Mouse (Mus musculus): Measurements from ENCODE around the gene Ttc7.

The Ttc7 gene

GRCm38 (mm10) chr17:87309073-87309788 lies 26.5 kb downstream of the Ttc7 start:
- in situ Hi-C loops (cut with MboI; ENCODE audit: unreplicated experiment in 2 of 2): loop anchor here in 1 of 2 experiments (25.0 kb wide), 1 partner anchor 628 kb away; no protein-coding TSS in a partner anchor

DNA sequence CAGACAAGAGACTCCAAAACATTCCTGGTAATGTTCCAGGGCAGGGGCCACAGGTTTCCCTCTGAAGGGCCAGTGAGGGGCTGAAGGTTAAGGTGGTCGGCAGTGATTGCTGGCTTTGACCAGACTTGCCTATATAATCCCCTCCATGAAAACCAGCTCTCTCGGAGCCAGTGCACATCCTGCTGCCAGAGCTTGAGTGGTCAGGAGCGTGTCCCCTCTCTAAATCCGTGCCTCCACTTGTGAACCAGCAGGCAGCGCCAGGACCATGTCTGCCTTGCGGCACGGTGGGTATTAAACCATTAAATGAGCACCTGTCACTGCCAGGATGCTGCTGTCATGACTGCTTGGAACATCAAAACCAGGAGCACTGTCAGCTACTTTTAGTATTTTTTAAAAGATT lies 27.8 kb downstream of the Ttc7 start:
- in situ Hi-C loops (cut with MboI; ENCODE audit: unreplicated experiment in 2 of 2): loop anchor here (5.0 to 25.0 kb wide), 4 partner anchors 152 to 627 kb away; no protein-coding TSS in a partner anchor

- in situ Hi-C loops (cut with MboI; ENCODE audit: unreplicated experiment in 2 of 2): loop anchor here (5.0 to 25.0 kb wide), 4 partner anchors 150 to 625 kb away; no protein-coding TSS in a partner anchor
Measured at GRCm38 (mm10) chr17:87312351-87312750, 29.7 kb downstream of the Ttc7 start.

DNA sequence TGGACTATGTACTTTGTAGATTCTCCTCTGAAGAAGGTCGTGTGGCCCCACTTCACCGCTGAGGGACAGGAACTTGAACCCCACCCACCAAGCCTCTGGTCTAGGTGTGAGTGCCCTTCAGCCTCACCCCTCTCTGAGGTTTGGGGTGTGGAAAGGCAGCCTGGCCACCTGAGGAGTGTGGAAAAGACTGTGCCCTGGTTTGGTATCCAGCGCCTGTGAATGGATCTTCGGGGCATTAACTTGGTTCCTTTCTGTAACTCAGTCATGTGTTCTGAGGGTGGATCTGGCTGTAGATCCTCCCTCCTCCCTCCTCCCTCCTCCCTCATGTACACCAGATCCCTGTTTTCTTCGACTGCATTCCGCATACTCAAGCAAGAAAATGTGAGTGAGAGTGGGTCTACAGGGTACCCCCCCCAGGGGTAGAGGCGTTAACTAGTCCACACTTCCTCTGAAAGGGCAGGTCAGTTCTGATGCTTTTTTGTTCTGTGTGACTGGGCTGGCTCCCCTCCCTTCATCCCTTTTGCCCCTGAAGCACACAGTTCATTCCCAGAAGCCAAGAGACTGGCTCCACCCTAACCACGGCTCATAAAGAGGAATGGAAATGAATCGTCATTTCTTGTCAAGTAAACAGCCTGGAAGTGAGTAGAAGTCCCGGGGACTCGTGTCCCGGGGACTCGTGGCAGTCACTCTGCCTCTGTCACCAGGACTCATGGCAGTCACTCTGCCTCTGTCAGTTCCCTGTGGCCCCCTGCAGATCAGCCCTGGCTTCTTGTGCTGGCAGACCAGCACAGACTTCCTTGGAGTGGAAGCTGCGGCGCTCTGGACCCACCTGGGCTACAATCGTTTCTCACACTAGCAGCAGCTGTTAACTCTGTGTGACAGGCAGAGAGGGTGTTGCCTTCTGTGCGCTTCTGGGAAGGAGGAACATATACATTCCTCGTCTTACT lies 30.5 kb downstream of the Ttc7 start:
- in situ Hi-C loops (cut with MboI; ENCODE audit: unreplicated experiment in 2 of 2): loop anchor here (5.0 to 25.0 kb wide), 4 partner anchors 149 to 624 kb away; no protein-coding TSS in a partner anchor

DNA sequence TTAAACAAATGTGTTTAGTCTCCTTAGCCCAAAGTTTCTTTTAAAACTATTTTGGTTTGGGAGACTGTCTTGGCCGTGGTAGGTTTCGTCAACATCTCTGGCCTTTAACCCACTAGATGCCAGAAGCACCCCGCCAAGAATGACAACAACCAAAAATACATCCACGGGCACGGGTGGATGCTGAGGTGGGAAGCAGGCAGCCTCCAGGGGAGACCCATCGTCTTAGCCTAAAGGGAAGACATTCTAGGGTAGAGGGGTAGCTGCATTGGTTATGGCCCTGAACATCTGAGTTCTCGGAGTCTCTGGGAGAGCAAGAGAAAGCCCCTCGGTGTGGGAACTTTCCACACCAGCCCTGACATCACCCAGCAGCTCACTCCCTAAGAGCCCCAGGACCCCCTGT lies 31.4 kb downstream of the Ttc7 start:
- in situ Hi-C loops (cut with MboI; ENCODE audit: unreplicated experiment in 2 of 2): loop anchor here (5.0 to 25.0 kb wide), 4 partner anchors 148 to 623 kb away; no protein-coding TSS in a partner anchor

GRCm38 (mm10) chr17:87314530-87314946 lies 31.9 kb downstream of the Ttc7 start:
- in situ Hi-C loops (cut with MboI; ENCODE audit: unreplicated experiment in 2 of 2): loop anchor here (5.0 to 25.0 kb wide), 4 partner anchors 148 to 623 kb away; no protein-coding TSS in a partner anchor

DNA sequence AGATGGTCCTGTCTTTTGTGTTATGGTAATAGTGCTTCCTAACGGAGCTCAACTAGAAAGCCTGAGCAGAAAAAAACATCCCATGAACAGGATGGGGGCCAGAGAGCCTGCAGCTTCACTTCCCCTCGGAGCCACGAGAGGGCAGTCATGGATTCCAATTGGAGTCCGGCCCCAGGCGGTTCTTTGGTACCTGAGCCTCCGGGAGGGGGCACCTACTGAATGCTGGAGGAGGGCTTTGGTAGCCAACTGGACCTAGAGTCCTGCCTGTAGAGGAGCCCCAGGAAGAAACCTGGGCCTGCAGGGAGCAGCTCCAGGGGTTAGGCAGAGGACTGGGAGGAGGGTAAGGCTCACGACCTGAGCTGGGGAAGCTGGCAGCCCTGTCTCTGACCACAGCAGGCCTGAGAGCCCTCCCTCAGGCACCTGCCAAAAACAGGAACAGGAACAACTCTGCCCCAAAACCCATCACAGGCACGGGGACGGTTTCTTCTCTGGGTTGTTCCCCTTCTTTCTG lies 32.4 kb downstream of the Ttc7 start:
- in situ Hi-C loops (cut with MboI; ENCODE audit: unreplicated experiment in 2 of 2): loop anchor here (10.0 to 25.0 kb wide), 2 partner anchors 350 to 622 kb away; no protein-coding TSS in a partner anchor

GRCm38 (mm10) chr17:87315891-87316763 lies 33.4 kb downstream of the Ttc7 start:
- in situ Hi-C loops (cut with MboI; ENCODE audit: unreplicated experiment in 2 of 2): loop anchor here (10.0 to 25.0 kb wide), 2 partner anchors 349 to 621 kb away; no protein-coding TSS in a partner anchor

DNA sequence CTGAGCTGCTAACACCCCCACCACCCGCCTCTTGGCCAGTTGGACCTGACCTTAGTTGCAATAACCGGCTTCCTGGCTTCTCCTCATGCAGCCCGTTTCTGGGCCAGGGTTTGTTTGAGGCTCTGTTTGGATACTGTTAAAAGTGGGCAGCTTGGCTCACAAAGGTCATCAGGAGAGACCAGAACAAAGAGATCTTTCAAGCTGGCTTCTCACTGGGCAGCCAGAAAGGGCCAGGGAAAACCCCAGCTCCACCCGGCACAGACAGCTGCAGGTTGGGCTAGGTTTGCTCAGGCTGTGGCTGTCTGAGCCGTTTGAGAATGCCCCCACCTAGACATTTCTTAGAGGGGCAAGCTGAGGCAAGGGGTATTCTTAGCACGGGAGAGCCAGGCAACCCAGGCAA lies 34.6 kb downstream of the Ttc7 start:
- in situ Hi-C loops (cut with MboI; ENCODE audit: unreplicated experiment in 2 of 2): loop anchor here (10.0 to 25.0 kb wide), 2 partner anchors 348 to 620 kb away; no protein-coding TSS in a partner anchor

GRCm38 (mm10) chr17:87317947-87318346 lies 35.3 kb downstream of the Ttc7 start:
- in situ Hi-C loops (cut with MboI; ENCODE audit: unreplicated experiment in 2 of 2): loop anchor here (10.0 to 25.0 kb wide), 2 partner anchors 347 to 619 kb away; no protein-coding TSS in a partner anchor

DNA sequence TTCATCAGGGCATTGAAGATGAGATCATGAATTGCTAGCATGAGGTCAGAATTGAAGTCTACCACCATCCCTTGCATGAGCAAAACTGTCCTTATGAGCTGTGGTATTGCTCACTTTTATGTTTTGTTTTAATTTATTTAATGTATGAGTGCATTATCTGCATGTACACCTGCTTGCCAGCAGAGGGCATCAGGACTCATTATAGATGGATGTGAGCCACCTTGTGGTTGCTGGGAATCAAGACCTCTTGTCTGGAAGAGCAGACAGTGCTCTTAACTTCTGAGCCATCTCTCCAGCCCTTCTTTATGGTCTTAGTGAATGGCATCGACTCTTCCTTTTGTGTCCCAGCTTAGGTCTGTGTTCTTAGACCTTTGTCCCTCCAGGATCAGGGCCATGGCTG lies 39.0 kb downstream of the Ttc7 start:
- in situ Hi-C loops (cut with MboI; ENCODE audit: unreplicated experiment in 2 of 2): loop anchor here in 1 of 2 experiments (25.0 kb wide), 1 partner anchor 616 kb away; no protein-coding TSS in a partner anchor

- in situ Hi-C loops (cut with MboI; ENCODE audit: unreplicated experiment in 2 of 2): loop anchor here in 1 of 2 experiments (25.0 kb wide), 1 partner anchor 614 kb away; no protein-coding TSS in a partner anchor
Measured at GRCm38 (mm10) chr17:87323215-87323614, 40.5 kb downstream of the Ttc7 start.

- in situ Hi-C loops (cut with MboI; ENCODE audit: unreplicated experiment in 2 of 2): no loop called here
Measured at GRCm38 (mm10) chr17:87325501-87325900, 42.8 kb downstream of the Ttc7 start.

GRCm38 (mm10) chr17:87326987-87327386 lies 44.3 kb downstream of the Ttc7 start:
- in situ Hi-C loops (cut with MboI; ENCODE audit: unreplicated experiment in 2 of 2): no loop called here

DNA sequence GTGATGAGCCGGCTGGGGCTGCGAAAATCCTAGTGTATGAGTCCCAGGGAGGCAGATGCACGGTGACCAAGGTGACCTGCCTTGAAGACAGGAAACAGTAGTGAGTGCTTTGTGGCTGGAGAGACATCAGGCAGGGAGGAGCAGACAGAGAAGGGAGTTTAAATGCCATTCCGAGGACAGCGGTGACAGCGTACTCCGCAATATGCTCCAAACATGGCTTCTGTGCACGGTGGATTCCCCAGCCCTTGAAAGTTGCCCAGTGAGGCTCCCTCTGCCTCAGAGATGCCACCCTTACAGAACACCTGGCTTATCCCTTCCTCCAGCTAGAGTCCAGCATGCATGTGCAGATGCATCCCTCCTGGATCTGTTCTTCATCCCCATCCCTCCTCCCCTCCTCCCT lies 45.0 kb downstream of the Ttc7 start:
- in situ Hi-C loops (cut with MboI; ENCODE audit: unreplicated experiment in 2 of 2): no loop called here

DNA sequence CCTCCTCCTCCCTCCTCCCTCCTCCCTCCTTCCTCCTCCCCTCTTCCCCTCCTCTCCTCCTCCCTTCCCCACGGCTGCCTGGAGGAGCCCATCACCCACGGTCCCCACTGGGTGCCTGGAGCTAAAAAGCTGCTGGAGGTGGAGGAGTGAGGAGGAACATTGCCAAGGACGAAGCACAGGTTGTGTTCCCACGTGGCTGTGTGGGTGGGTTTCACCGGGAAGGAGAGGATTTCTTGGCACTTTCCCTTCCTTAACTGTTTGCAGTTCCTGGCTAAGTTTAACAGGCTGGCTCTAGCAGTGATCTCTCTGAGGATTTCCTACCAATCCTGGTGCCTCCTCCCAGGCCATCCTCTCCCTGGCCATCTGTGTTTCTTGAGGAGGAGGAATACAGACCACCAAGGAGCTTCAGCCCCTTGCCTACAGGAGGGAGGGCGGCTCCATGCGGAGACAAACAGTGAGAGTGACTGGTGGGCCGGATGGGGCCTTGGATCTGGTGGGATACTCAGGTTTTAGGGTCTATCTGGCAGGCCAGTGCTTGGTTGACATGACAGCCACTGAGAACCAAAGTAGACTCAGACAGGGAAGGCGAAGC lies 45.6 kb downstream of the Ttc7 start:
- in situ Hi-C loops (cut with MboI; ENCODE audit: unreplicated experiment in 2 of 2): no loop called here

- in situ Hi-C loops (cut with MboI; ENCODE audit: unreplicated experiment in 2 of 2): no loop called here
Measured at GRCm38 (mm10) chr17:87329144-87329700, 46.5 kb downstream of the Ttc7 start.

DNA sequence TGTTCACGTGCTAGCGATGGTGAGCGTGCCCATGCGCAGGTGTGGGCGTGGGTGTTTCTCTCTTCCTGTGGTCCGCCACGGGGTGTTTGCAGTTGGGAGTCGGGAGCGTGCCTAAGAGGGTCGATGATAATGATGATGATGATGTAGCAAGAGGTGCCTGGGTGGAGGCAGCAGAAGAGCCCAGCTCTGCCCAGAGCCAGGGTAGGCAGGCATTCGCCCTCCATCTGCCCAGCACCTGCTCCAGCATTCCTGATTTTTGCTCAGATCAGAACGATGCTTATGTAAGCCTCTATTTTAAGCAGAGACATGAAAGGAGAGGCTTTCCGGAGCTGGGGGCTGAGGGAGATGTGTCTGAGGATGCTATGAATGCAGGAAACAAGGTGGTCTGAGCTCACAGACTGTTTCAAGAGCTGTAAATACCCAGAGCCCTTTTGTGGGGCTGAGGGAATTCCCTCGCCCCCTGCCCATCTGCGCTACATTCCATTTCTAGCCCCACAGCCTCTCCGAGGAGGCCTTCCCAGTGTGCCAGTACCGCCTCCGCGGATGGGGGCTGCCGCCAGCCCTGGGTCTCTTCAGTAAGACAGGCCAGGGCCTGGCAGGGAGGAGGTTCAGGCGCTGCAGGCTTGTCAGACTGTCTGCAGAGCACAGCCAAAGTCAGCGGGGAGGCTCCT lies 47.7 kb downstream of the Ttc7 start:
- in situ Hi-C loops (cut with MboI; ENCODE audit: unreplicated experiment in 2 of 2): no loop called here
